Mouse (Mus musculus): ENCODE data around the gene Thegl. TPM values are rescaled to one million over a fixed set of nuclear protein-coding genes. Genes with fewer than 3 reads are reported as not detected.
A peak's percentile ranks its signal among the peaks of the same experiment; 100 is the strongest.
"Not testable (repeated sequence)": the region's sequence is repeated elsewhere in the genome, so short reads cannot be mapped to it uniquely, and the experiment has no call there.

The Thegl gene
- polyA plus RNA-seq, 1 experiment from 2014 or later: 0.28 TPM

GRCm38 (mm10) chr5:77094510-77095491 is 79.0 kb downstream of the Thegl start:
- H3K4me1 ChIP-seq (ENCODE audit: control insufficient read depth, insufficient read depth, low read length): no peaks in the 10 kb centered on the region
- ATAC-seq (ENCODE audit: insufficient read depth, low FRiP score, low TSS enrichment) (peak; percentile 79), DNase-seq (ENCODE audit: low spot score) (peak; percentile 69)
- H3K27ac ChIP-seq (ENCODE audit: low read depth, low read length): no peak overlapping the region
- peak overlapping the region; percentile 99 for H3K4me2 ChIP-seq (ENCODE audit: low read depth)
- H3K9me3 ChIP-seq (ENCODE audit: control insufficient read depth, low read length): no peaks in the 10 kb centered on the region
- H3K36me3 ChIP-seq (ENCODE audit: control insufficient read depth, insufficient read depth, low read length): no peaks in the 10 kb centered on the region
- H3K27me3 ChIP-seq (ENCODE audit: control insufficient read depth, insufficient read depth, low read length): peaks cover 2% of the 10 kb centered on the region; the same call in 1 of the 2 replicates
- WGBS: under 1% methylated on average over 63 of the region's 69 CpGs
- peak overlapping the region; percentile 61 for H3K9ac ChIP-seq (ENCODE audit: low read length)
- peak overlapping the region; percentile 56 for H3K4me3 ChIP-seq (ENCODE audit: low read depth, low read length)

GRCm38 (mm10) chr5:77096194-77096593 is 80.4 kb downstream of the Thegl start:
- H3K27ac ChIP-seq (ENCODE audit: low read depth, low read length); H3K4me2 ChIP-seq (ENCODE audit: low read depth); H3K27me3 ChIP-seq (ENCODE audit: control insufficient read depth, insufficient read depth, low read length); H3K9ac ChIP-seq (ENCODE audit: low read length); H3K4me1 ChIP-seq (ENCODE audit: control insufficient read depth, insufficient read depth, low read length); H3K36me3 ChIP-seq (ENCODE audit: control insufficient read depth, insufficient read depth, low read length); H3K4me3 ChIP-seq (ENCODE audit: low read depth, low read length); H3K9me3 ChIP-seq (ENCODE audit: control insufficient read depth, low read length); ATAC-seq (ENCODE audit: insufficient read depth, low FRiP score, low TSS enrichment); DNase-seq (ENCODE audit: low spot score): not testable (repeated sequence)
- 90% methylated on average over 3 of the region's 3 CpGs for WGBS

GRCm38 (mm10) chr5:77097686-77098085 is 81.9 kb downstream of the Thegl start:
- ATAC-seq (ENCODE audit: insufficient read depth, low FRiP score, low TSS enrichment) (no peak), DNase-seq (ENCODE audit: low spot score) (no peak)
- Histone ChIP-seq H3K27ac (ENCODE audit: low read depth, low read length) (no peak overlapping the region), H3K9me3 (ENCODE audit: control insufficient read depth, low read length) (no peaks in the 10 kb centered on the region), H3K4me3 (ENCODE audit: low read depth, low read length) (no peak overlapping the region), H3K9ac (ENCODE audit: low read length) (no peak overlapping the region), H3K4me2 (ENCODE audit: low read depth) (no peak overlapping the region), H3K27me3 (ENCODE audit: control insufficient read depth, insufficient read depth, low read length) (peaks cover 2% of the 10 kb centered on the region; the same call in 1 of the 2 replicates), H3K36me3 (ENCODE audit: control insufficient read depth, insufficient read depth, low read length) (no peaks in the 10 kb centered on the region), H3K4me1 (ENCODE audit: control insufficient read depth, insufficient read depth, low read length) (peaks cover 4% of the 10 kb centered on the region; the same call in 1 of the 2 replicates)
- 60% methylated on average over 6 of the region's 6 CpGs for WGBS

GRCm38 (mm10) chr5:77098874-77099273 is 83.1 kb downstream of the Thegl start:
- no peak for ATAC-seq (ENCODE audit: insufficient read depth, low FRiP score, low TSS enrichment)
- no peak overlapping the region for H3K27ac ChIP-seq (ENCODE audit: low read depth, low read length)
- no peaks in the 10 kb centered on the region for H3K9me3 ChIP-seq (ENCODE audit: control insufficient read depth, low read length)
- H3K4me1 ChIP-seq (ENCODE audit: control insufficient read depth, insufficient read depth, low read length): peaks cover 5% of the 10 kb centered on the region
- 74% methylated on average over 3 of the region's 3 CpGs for WGBS
- H3K9ac ChIP-seq (ENCODE audit: low read length): no peak overlapping the region
- no peak overlapping the region for H3K4me2 ChIP-seq (ENCODE audit: low read depth)
- no peak for DNase-seq (ENCODE audit: low spot score)
- H3K36me3 ChIP-seq (ENCODE audit: control insufficient read depth, insufficient read depth, low read length): no peaks in the 10 kb centered on the region
- H3K27me3 ChIP-seq (ENCODE audit: control insufficient read depth, insufficient read depth, low read length): peaks cover 2% of the 10 kb centered on the region; the same call in 1 of the 2 replicates
- no peak overlapping the region for H3K4me3 ChIP-seq (ENCODE audit: low read depth, low read length)

DNA sequence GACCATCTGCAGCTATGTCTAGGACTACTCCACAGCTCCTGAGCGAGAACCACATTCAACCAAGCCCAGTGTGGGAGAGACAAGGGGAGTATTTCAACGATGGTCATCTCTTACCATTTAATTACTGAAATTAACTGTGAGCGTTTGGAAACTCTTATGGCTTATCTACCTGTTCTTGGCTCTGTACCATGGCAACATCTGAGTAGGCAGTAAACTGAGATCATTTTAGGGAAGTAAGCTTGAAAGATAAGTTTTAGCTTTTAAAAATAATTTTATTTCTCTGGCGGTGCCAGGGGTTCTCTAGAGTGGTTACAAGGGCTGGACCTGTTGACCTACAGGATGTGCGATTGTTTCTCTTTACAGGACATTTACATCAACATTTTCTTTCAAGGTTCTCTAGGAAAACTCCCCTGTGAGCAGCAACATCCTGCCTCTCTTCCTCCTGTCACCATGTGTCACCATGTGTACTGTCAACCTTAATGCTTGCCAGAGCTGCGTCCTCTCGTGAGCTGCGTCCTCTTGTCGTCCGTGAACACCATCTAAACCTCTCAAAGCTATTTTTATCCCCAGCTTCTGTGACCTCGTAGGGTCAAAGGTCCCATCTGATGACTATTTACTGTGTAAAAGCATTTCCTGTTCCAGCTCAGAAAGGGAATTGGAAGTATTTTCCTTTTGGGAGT is 83.6 kb downstream of the Thegl start:
- no peaks in the 10 kb centered on the region; the same call in 1 of the 2 replicates for H3K27me3 ChIP-seq (ENCODE audit: control insufficient read depth, insufficient read depth, low read length)
- H3K36me3 ChIP-seq (ENCODE audit: control insufficient read depth, insufficient read depth, low read length): no peaks in the 10 kb centered on the region
- no peak overlapping the region for H3K4me3 ChIP-seq (ENCODE audit: low read depth, low read length)
- peaks cover 5% of the 10 kb centered on the region for H3K4me1 ChIP-seq (ENCODE audit: control insufficient read depth, insufficient read depth, low read length)
- no peak for DNase-seq (ENCODE audit: low spot score)
- WGBS: 66% methylated on average over 11 of the region's 11 CpGs
- no peak for ATAC-seq (ENCODE audit: insufficient read depth, low FRiP score, low TSS enrichment)
- H3K27ac ChIP-seq (ENCODE audit: low read depth, low read length): no peak overlapping the region
- no peaks in the 10 kb centered on the region for H3K9me3 ChIP-seq (ENCODE audit: control insufficient read depth, low read length)
- H3K4me2 ChIP-seq (ENCODE audit: low read depth): no peak overlapping the region
- no peak overlapping the region for H3K9ac ChIP-seq (ENCODE audit: low read length)

GRCm38 (mm10) chr5:77099997-77100380 is 84.2 kb downstream of the Thegl start:
- H3K9me3 ChIP-seq (ENCODE audit: control insufficient read depth, low read length): no peaks in the 10 kb centered on the region
- H3K27me3 ChIP-seq (ENCODE audit: control insufficient read depth, insufficient read depth, low read length): no peaks in the 10 kb centered on the region; the same call in 1 of the 2 replicates
- no peak overlapping the region for H3K4me2 ChIP-seq (ENCODE audit: low read depth)
- no peak overlapping the region for H3K27ac ChIP-seq (ENCODE audit: low read depth, low read length)
- ATAC-seq (ENCODE audit: insufficient read depth, low FRiP score, low TSS enrichment) (no peak), DNase-seq (ENCODE audit: low spot score) (no peak)
- H3K9ac ChIP-seq (ENCODE audit: low read length): no peak overlapping the region
- peaks cover 5% of the 10 kb centered on the region for H3K4me1 ChIP-seq (ENCODE audit: control insufficient read depth, insufficient read depth, low read length)
- 78% methylated on average over 6 of the region's 6 CpGs for WGBS
- no peaks in the 10 kb centered on the region for H3K36me3 ChIP-seq (ENCODE audit: control insufficient read depth, insufficient read depth, low read length)
- no peak overlapping the region for H3K4me3 ChIP-seq (ENCODE audit: low read depth, low read length)

DNA sequence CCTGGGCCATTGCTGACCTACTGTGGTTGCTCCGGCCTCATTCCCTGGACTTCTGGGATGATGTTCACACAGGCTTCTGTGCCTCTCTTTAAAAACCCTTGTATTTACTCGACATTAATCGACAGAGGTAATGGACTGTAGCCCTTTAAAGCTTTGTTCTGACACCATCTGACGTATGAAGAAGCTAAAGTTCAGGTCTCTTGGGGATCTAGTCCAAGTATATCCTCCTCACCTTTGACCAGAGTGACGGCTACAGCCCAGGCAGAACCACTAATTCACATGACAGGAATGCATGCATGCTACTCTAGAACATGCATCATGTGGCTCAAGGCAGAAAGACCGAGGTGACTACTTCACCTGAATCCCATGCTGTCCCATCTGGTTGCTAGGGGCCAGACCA is 84.9 kb downstream of the Thegl start:
- ATAC-seq (ENCODE audit: insufficient read depth, low FRiP score, low TSS enrichment) (no peak), DNase-seq (ENCODE audit: low spot score) (no peak)
- no peaks in the 10 kb centered on the region for H3K27me3 ChIP-seq (ENCODE audit: control insufficient read depth, insufficient read depth, low read length)
- H3K4me1 ChIP-seq (ENCODE audit: control insufficient read depth, insufficient read depth, low read length): peaks cover 5% of the 10 kb centered on the region
- H3K9me3 ChIP-seq (ENCODE audit: control insufficient read depth, low read length): no peaks in the 10 kb centered on the region
- no peak overlapping the region for H3K27ac ChIP-seq (ENCODE audit: low read depth, low read length)
- no peak overlapping the region for H3K9ac ChIP-seq (ENCODE audit: low read length)
- no peak overlapping the region for H3K4me2 ChIP-seq (ENCODE audit: low read depth)
- no peak overlapping the region for H3K4me3 ChIP-seq (ENCODE audit: low read depth, low read length)
- 73% methylated on average over 6 of the region's 6 CpGs for WGBS
- H3K36me3 ChIP-seq (ENCODE audit: control insufficient read depth, insufficient read depth, low read length): no peaks in the 10 kb centered on the region

DNA sequence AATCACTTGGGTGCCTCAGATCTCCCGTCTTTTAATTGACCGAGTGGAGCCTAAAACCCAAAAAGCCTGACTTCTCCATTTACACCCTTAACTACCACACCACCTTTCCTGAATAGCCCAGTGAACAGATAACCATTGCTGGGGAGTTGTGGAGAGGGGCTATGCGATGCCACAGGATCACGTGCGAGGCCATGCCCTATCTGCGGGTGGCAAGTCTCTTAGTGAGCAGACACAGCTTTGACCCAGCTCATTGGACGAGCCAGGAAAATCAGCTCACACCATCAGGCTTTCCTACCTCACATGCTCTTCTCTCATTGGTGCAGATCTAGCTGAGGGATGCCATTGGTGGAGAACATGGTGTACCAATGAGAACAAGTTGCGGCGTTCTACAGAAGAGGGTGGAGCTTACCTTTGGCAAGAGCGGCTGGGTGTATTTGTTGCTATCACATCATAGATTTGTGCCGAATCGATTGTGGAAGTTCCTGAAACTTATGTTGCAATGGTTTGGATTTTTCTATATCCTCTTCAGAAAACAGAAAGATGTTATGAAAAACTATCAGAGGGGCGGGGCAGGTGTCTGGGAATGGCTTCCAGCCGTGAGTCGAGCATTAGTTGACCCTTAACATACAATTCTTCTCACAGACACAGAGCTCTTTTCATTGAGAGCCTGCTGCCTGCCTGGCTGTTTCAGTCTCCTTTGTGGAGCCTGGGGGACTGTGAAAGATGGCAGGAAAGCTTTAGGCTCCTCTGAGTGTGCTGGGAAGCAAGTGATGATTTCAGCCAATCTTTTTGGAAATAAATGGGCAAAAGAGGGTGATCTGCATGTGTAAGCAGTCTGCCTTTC is 86.9 kb downstream of the Thegl start:
- Histone ChIP-seq H3K27ac (ENCODE audit: low read depth, low read length) (0 out of 2 replicates have a peak overlapping the region, but pooled peaks have one; percentile 49), H3K4me2 (ENCODE audit: low read depth) (no peak overlapping the region), H3K4me1 (ENCODE audit: control insufficient read depth, insufficient read depth, low read length) (peaks cover 5% of the 10 kb centered on the region), H3K9me3 (ENCODE audit: control insufficient read depth, low read length) (no peaks in the 10 kb centered on the region), H3K27me3 (ENCODE audit: control insufficient read depth, insufficient read depth, low read length) (no peaks in the 10 kb centered on the region), H3K36me3 (ENCODE audit: control insufficient read depth, insufficient read depth, low read length) (no peaks in the 10 kb centered on the region), H3K4me3 (ENCODE audit: low read depth, low read length) (no peak overlapping the region), H3K9ac (ENCODE audit: low read length) (no peak overlapping the region)
- 79% methylated on average over 15 of the region's 15 CpGs for WGBS
- DNase-seq (ENCODE audit: low spot score) (no peak), ATAC-seq (ENCODE audit: insufficient read depth, low FRiP score, low TSS enrichment) (no peak; the same call in 1 of the 2 replicates)

All from neural tube, embryonic 11.5 days (tissue).